ENCODE assay signal across 8 mouse cellular contexts in genomic region chr12:28750021-28750633, GRCm38 (mm10). TPM values are rescaled to one million over a fixed set of nuclear protein-coding genes. Genes with fewer than 3 reads are reported as not detected.
DNase-seq lines count a peak whose midpoint lies in the region; ATAC-seq and TF ChIP-seq lines count a peak whose summit lies in the region.

Gene Trappc12, minus strand, starts transcription at chr12:28750472.

- peak; percentile 94 for ATAC-seq in embryonic facial prominence, embryonic 14.5 days (ENCODE audit: low read depth)
- ATAC-seq in limb, embryonic 13.5 days (ENCODE audit: low FRiP score, low read depth): peak; percentile 92
- peak; percentile 92 for ATAC-seq in midbrain, embryonic 16.5 days

- WGBS in embryonic facial prominence, embryonic 14.5 days: 1% methylated on average over 39 of the region's 41 CpGs
- under 1% methylated on average over 41 of the region's 41 CpGs for WGBS in heart, adult 2 months
- WGBS in limb, embryonic 13.5 days: 1% methylated on average over 41 of the region's 41 CpGs
- WGBS in midbrain, embryonic 16.5 days: 2% methylated on average over 41 of the region's 41 CpGs

- H3K4me2 ChIP-seq in embryonic facial prominence, embryonic 14.5 days (ENCODE audit: low read depth, low read length): peak within 1 kb of the TSS; percentile 94
- peak within 1 kb of the TSS; percentile 93 for H3K4me2 ChIP-seq in limb, embryonic 13.5 days (replicated peaks)
- peak within 1 kb of the TSS; percentile 88 for H3K4me2 ChIP-seq in midbrain, embryonic 16.5 days (ENCODE audit: low read length)

- no peak for TF ChIP-seq CTCF in heart, adult 2 months (IDR thresholded peaks at IDR 0.05)

- intact Hi-C loops in heart, adult 2 months (cut with DNase I): loop anchor here (2.0 kb wide), 1 partner anchor 115 kb away; the partner anchor contains the start of gene Rps7

- no peaks in the 10 kb centered on the region for H3K79me2 ChIP-seq in heart, adult 2 months (replicated peaks; ENCODE audit: control insufficient read depth, insufficient read depth, low read length)

- H3K4me3 ChIP-seq in embryonic facial prominence, embryonic 14.5 days (ENCODE audit: low read depth, low read length): peak within 1 kb of the TSS; percentile 80
- peak within 1 kb of the TSS; percentile 99 for H3K4me3 ChIP-seq in heart, adult 2 months
- peak within 1 kb of the TSS; percentile 81 for H3K4me3 ChIP-seq in limb, embryonic 13.5 days
- peak within 1 kb of the TSS; percentile 72 for H3K4me3 ChIP-seq in midbrain, embryonic 16.5 days (ENCODE audit: low read depth, low read length)

- no peaks in the 10 kb centered on the region for H3K9me3 ChIP-seq in embryonic facial prominence, embryonic 14.5 days (ENCODE audit: control insufficient read depth, low read length)
- H3K9me3 ChIP-seq in limb, embryonic 13.5 days: no peaks in the 10 kb centered on the region
- no peaks in the 10 kb centered on the region for H3K9me3 ChIP-seq in midbrain, embryonic 16.5 days (replicated peaks; ENCODE audit: control insufficient read depth, low read length, poor library complexity, severe bottlenecking)

- peaks cover 5% of the 10 kb centered on the region for H3K4me1 ChIP-seq in embryonic facial prominence, embryonic 14.5 days (ENCODE audit: control insufficient read depth, insufficient read depth, low read length)
- peaks cover 5% of the 10 kb centered on the region for H3K4me1 ChIP-seq in heart, adult 2 months (ENCODE audit: control insufficient read depth, insufficient read depth, low read length)
- H3K4me1 ChIP-seq in limb, embryonic 13.5 days: peaks cover 21% of the 10 kb centered on the region
- peaks cover 21% of the 10 kb centered on the region for H3K4me1 ChIP-seq in midbrain, embryonic 16.5 days (ENCODE audit: control insufficient read depth, insufficient read depth, low read length)

- peak; percentile 93 for DNase-seq in 3T3-L1 (ENCODE audit: low read depth, low spot score)
- peak; percentile 22 to 76 for DNase-seq in adrenal gland, postnatal 4 days (ENCODE audit: low spot score in 2 of 2)
- peak; percentile 97 for DNase-seq in embryonic facial prominence, embryonic 14.5 days (ENCODE audit: low spot score)
- peak; percentile 88 to 91 for DNase-seq in heart, adult 2 months
- DNase-seq in kidney, adult 8-10 months: peak; percentile 87 to 90
- peak; percentile 71 to 92 for DNase-seq in spleen, postnatal 10 days (ENCODE audit: low spot score in 2 of 2)

- H3K27ac ChIP-seq in embryonic facial prominence, embryonic 14.5 days (replicated peaks; ENCODE audit: low read depth, low read length): peak within 1 kb of the TSS; percentile 77
- peak within 1 kb of the TSS; percentile 69 for H3K27ac ChIP-seq in heart, adult 2 months
- no peak within 1 kb of the TSS for H3K27ac ChIP-seq in limb, embryonic 13.5 days
- peak within 1 kb of the TSS; percentile 56 for H3K27ac ChIP-seq in midbrain, embryonic 16.5 days (ENCODE audit: low read length)

- peaks cover 14% of the 10 kb centered on the region; the same call in 1 of the 2 replicates for H3K36me3 ChIP-seq in embryonic facial prominence, embryonic 14.5 days (ENCODE audit: control insufficient read depth, insufficient read depth, low read length)
- peaks cover 6% of the 10 kb centered on the region for H3K36me3 ChIP-seq in heart, adult 2 months (ENCODE audit: control insufficient read depth, insufficient read depth, low read length)
- H3K36me3 ChIP-seq in limb, embryonic 13.5 days: peaks cover 20% of the 10 kb centered on the region
- peaks cover 16% of the 10 kb centered on the region for H3K36me3 ChIP-seq in midbrain, embryonic 16.5 days (ENCODE audit: control insufficient read depth, insufficient read depth, low read length)

- TF ChIP-seq EP300 in heart, adult 2 months (IDR thresholded peaks at IDR 0.05; ENCODE audit: insufficient read depth, low read depth, low read length): 0 out of 2 replicates have a peak, but pooled peaks have one; percentile 43

- H3K27me3 ChIP-seq in embryonic facial prominence, embryonic 14.5 days (replicated peaks; ENCODE audit: control insufficient read depth, insufficient read depth, low read length): no peaks in the 10 kb centered on the region
- H3K27me3 ChIP-seq in heart, adult 2 months (ENCODE audit: control insufficient read depth, insufficient read depth, low read length): no peaks in the 10 kb centered on the region
- no peaks in the 10 kb centered on the region for H3K27me3 ChIP-seq in limb, embryonic 13.5 days
- H3K27me3 ChIP-seq in midbrain, embryonic 16.5 days (ENCODE audit: control insufficient read depth, insufficient read depth, low read depth, low read length): no peaks in the 10 kb centered on the region

- TF ChIP-seq POLR2A in heart, adult 2 months (IDR thresholded peaks at IDR 0.05; ENCODE audit: insufficient read depth, low read depth, low read length): peak; percentile 77

- peak within 1 kb of the TSS; percentile 82 for H3K9ac ChIP-seq in embryonic facial prominence, embryonic 14.5 days (ENCODE audit: low read depth, low read length)
- H3K9ac ChIP-seq in heart, adult 2 months (ENCODE audit: low read depth, low read length): peak within 1 kb of the TSS; percentile 86
- H3K9ac ChIP-seq in limb, embryonic 13.5 days: peak within 1 kb of the TSS; percentile 88
- H3K9ac ChIP-seq in midbrain, embryonic 16.5 days (ENCODE audit: low read depth, low read length): peak within 1 kb of the TSS; percentile 75

RNA-seq across cellular contexts. Expression of gene Trappc12, which starts in this region (rescaled TPM):
- 10 to 100 TPM; 37.7 to 42.1 TPM for total RNA-seq in adrenal gland, postnatal 4 days (2021)
- polyA plus RNA-seq in embryonic facial prominence, embryonic 14.5 days (2014; fragmentation: Nextera tagmentation; extraction: Ambion mirVana): 32.9 and 38.0 TPM in 2 replicates
- 10 to 100 TPM; 19.7 to 21.3 TPM for total RNA-seq in heart, adult 2 months (2021)
- 20.9 and 26.9 TPM in 2 replicates for polyA plus RNA-seq in heart, adult 2 months (2012; rRNA removed)
- 40.9 and 42.2 TPM in 2 replicates for polyA plus RNA-seq in limb, embryonic 13.5 days (2015; fragmentation: Nextera tagmentation; extraction: Ambion mirVana)
- polyA plus RNA-seq in midbrain, embryonic 16.5 days (2015; fragmentation: Nextera tagmentation; extraction: Ambion mirVana): 43.1 and 43.6 TPM in 2 replicates
